Mouse (Mus musculus): Measurements from ENCODE around the gene Golm1.

DNA sequence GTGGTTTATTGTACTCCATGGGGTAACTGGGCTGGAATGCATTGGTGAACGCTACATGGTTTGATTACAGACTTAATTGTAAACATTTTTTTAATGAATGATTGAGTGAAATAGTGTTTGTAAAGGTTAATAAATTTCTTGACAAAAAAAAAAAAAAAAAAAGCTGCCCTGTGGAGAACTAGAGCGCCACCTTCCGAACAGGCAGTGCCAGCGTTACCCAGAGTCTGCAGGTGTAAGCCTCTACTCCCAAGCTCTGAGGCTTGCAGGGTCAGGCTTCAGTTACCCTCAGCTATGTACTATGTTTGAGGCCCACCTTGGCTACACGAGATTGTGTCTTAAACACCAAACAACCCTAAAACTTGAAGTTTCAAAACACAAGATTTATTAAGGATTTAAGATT lies 41.0 kb downstream of the Golm1 start:
- TF ChIP-seq CTCF (IDR thresholded peaks at IDR 0.05; ENCODE audit: insufficient read depth, low read depth, low read length): no peak
- no peak for TF ChIP-seq POLR2A (IDR thresholded peaks at IDR 0.05; ENCODE audit: insufficient read depth, low read depth, low read length)

Data from olfactory bulb, adult 2 months (tissue).